Mouse (Mus musculus): ENCODE measurements around the gene Lgals2. TPM values are rescaled to one million over a fixed set of nuclear protein-coding genes. Genes with fewer than 3 reads are reported as not detected.
A peak's percentile ranks its signal among the peaks of the same experiment; 100 is the strongest.

The Lgals2 gene
- polyA plus RNA-seq (2012; rRNA removed): 2.9 and 4.8 TPM in 2 replicates

GRCm38 (mm10) chr15:78855303-78855965 is at the start of gene Lgals2:
TSS of gene Lgals2 (minus strand) at chr15:78855529.
- TF ChIP-seq CTCF (IDR thresholded peaks at IDR 0.05; ENCODE audit: borderline replicate concordance, control insufficient read depth, extremely low read depth, insufficient read depth, low read length, poor library complexity) (no peak), POLR2A (IDR thresholded peaks at IDR 0.05; ENCODE audit: control insufficient read depth, extremely low read depth, insufficient read depth, low read length, poor library complexity) (no peak)
- Histone ChIP-seq H3K4me3 (ENCODE audit: control insufficient read depth, insufficient read depth, low read length) (no peak within 1 kb of the TSS), H3K4me1 (replicated peaks; ENCODE audit: control insufficient read depth, insufficient read depth, low read length) (peaks cover 11% of the 10 kb centered on the region), H3K36me3 (ENCODE audit: control insufficient read depth, insufficient read depth, low read length) (no peaks in the 10 kb centered on the region), H3K27ac (ENCODE audit: control insufficient read depth, insufficient read depth, low read length) (no peak within 1 kb of the TSS), H3K27me3 (ENCODE audit: control insufficient read depth, insufficient read depth, low read length) (no peaks in the 10 kb centered on the region)
- 48% methylated on average over 8 of the region's 8 CpGs for WGBS
- DNase-seq: no peak

GRCm38 (mm10) chr15:78903243-78903642 is 47.9 kb upstream of the Lgals2 start:
- H3K27ac ChIP-seq (ENCODE audit: control insufficient read depth, insufficient read depth, low read length): no peak overlapping the region
- no peak overlapping the region for H3K4me3 ChIP-seq (ENCODE audit: control insufficient read depth, insufficient read depth, low read length)
- WGBS: 6% methylated on average over 2 of the region's 2 CpGs
- H3K4me1 ChIP-seq (replicated peaks; ENCODE audit: control insufficient read depth, insufficient read depth, low read length): peaks cover 28% of the 10 kb centered on the region
- H3K27me3 ChIP-seq (ENCODE audit: control insufficient read depth, insufficient read depth, low read length): no peaks in the 10 kb centered on the region
- peak; percentile 86 for DNase-seq
- peaks cover 34% of the 10 kb centered on the region for H3K36me3 ChIP-seq (ENCODE audit: control insufficient read depth, insufficient read depth, low read length)
- TF ChIP-seq POLR2A (IDR thresholded peaks at IDR 0.05; ENCODE audit: control insufficient read depth, extremely low read depth, insufficient read depth, low read length, poor library complexity) (no peak), CTCF (IDR thresholded peaks at IDR 0.05; ENCODE audit: borderline replicate concordance, control insufficient read depth, extremely low read depth, insufficient read depth, low read length, poor library complexity) (peak; percentile 54; the same call in 1 of the 2 replicates)

GRCm38 (mm10) chr15:78901422-78901789 is 46.1 kb upstream of the Lgals2 start:
- Histone ChIP-seq H3K27me3 (ENCODE audit: control insufficient read depth, insufficient read depth, low read length) (no peaks in the 10 kb centered on the region), H3K27ac (ENCODE audit: control insufficient read depth, insufficient read depth, low read length) (no peak overlapping the region), H3K4me1 (replicated peaks; ENCODE audit: control insufficient read depth, insufficient read depth, low read length) (peaks cover 44% of the 10 kb centered on the region), H3K36me3 (ENCODE audit: control insufficient read depth, insufficient read depth, low read length) (peaks cover 17% of the 10 kb centered on the region), H3K4me3 (ENCODE audit: control insufficient read depth, insufficient read depth, low read length) (peak overlapping the region; percentile 87; the same call in 1 of the 2 replicates)
- WGBS: 76% methylated on average over 8 of the region's 8 CpGs
- TF ChIP-seq CTCF (IDR thresholded peaks at IDR 0.05; ENCODE audit: borderline replicate concordance, control insufficient read depth, extremely low read depth, insufficient read depth, low read length, poor library complexity): no peak
- no peak for TF ChIP-seq POLR2A (IDR thresholded peaks at IDR 0.05; ENCODE audit: control insufficient read depth, extremely low read depth, insufficient read depth, low read length, poor library complexity)
- DNase-seq: no peak

- peak overlapping the region; percentile 87 for H3K4me3 ChIP-seq (ENCODE audit: control insufficient read depth, insufficient read depth, low read length)
- no peak for TF ChIP-seq POLR2A (IDR thresholded peaks at IDR 0.05; ENCODE audit: control insufficient read depth, extremely low read depth, insufficient read depth, low read length, poor library complexity)
- no peak for TF ChIP-seq CTCF (IDR thresholded peaks at IDR 0.05; ENCODE audit: borderline replicate concordance, control insufficient read depth, extremely low read depth, insufficient read depth, low read length, poor library complexity)
- no peak for DNase-seq
- peaks cover 50% of the 10 kb centered on the region for H3K4me1 ChIP-seq (replicated peaks; ENCODE audit: control insufficient read depth, insufficient read depth, low read length)
- WGBS: 34% methylated on average over 18 of the region's 18 CpGs
- 0 out of 2 replicates have a peak overlapping the region, but pooled peaks have one; percentile 23 for H3K27ac ChIP-seq (ENCODE audit: control insufficient read depth, insufficient read depth, low read length)
- H3K27me3 ChIP-seq (ENCODE audit: control insufficient read depth, insufficient read depth, low read length): no peaks in the 10 kb centered on the region
- peaks cover 15% of the 10 kb centered on the region for H3K36me3 ChIP-seq (ENCODE audit: control insufficient read depth, insufficient read depth, low read length)
Observed at GRCm38 (mm10) chr15:78900585-78901421, 45.5 kb upstream of the Lgals2 start.

- TF ChIP-seq CTCF (IDR thresholded peaks at IDR 0.05; ENCODE audit: borderline replicate concordance, control insufficient read depth, extremely low read depth, insufficient read depth, low read length, poor library complexity) (no peak), POLR2A (IDR thresholded peaks at IDR 0.05; ENCODE audit: control insufficient read depth, extremely low read depth, insufficient read depth, low read length, poor library complexity) (peak; percentile 83)
- H3K4me1 ChIP-seq (replicated peaks; ENCODE audit: control insufficient read depth, insufficient read depth, low read length): peaks cover 59% of the 10 kb centered on the region
- peak within 1 kb of the TSS; percentile 87 for H3K4me3 ChIP-seq (ENCODE audit: control insufficient read depth, insufficient read depth, low read length)
- H3K36me3 ChIP-seq (ENCODE audit: control insufficient read depth, insufficient read depth, low read length): peaks cover 8% of the 10 kb centered on the region
- peak; percentile 83 for DNase-seq
- peak within 1 kb of the TSS; percentile 92 for H3K27ac ChIP-seq (ENCODE audit: control insufficient read depth, insufficient read depth, low read length)
- no peaks in the 10 kb centered on the region for H3K27me3 ChIP-seq (ENCODE audit: control insufficient read depth, insufficient read depth, low read length)
- under 1% methylated on average over 47 of the region's 47 CpGs for WGBS
Observed at GRCm38 (mm10) chr15:78899740-78900584, 44.6 kb upstream of the Lgals2 start, which contains the start of gene Sh3bp1. TSS of gene Sh3bp1 (plus strand) at chr15:78899768.

- Histone ChIP-seq H3K4me1 (replicated peaks; ENCODE audit: control insufficient read depth, insufficient read depth, low read length) (peaks cover 65% of the 10 kb centered on the region), H3K4me3 (ENCODE audit: control insufficient read depth, insufficient read depth, low read length) (peak within 1 kb of the TSS; percentile 87), H3K36me3 (ENCODE audit: control insufficient read depth, insufficient read depth, low read length) (peaks cover 2% of the 10 kb centered on the region), H3K27me3 (ENCODE audit: control insufficient read depth, insufficient read depth, low read length) (no peaks in the 10 kb centered on the region), H3K27ac (ENCODE audit: control insufficient read depth, insufficient read depth, low read length) (peak within 1 kb of the TSS; percentile 92)
- no peak for TF ChIP-seq CTCF (IDR thresholded peaks at IDR 0.05; ENCODE audit: borderline replicate concordance, control insufficient read depth, extremely low read depth, insufficient read depth, low read length, poor library complexity)
- DNase-seq: no peak
- WGBS: 2% methylated on average over 20 of the region's 20 CpGs
Observed at GRCm38 (mm10) chr15:78899409-78899739, 44.0 kb upstream of the Lgals2 start, which contains the start of gene Gm49510. TSS of gene Gm49510 (plus strand) at chr15:78899667.

Measured in thymus, adult 2 months (tissue).